Mouse (Mus musculus): ENCODE results near the gene Cdc25a. TPM values are rescaled to one million over a fixed set of nuclear protein-coding genes. Genes with fewer than 3 reads are reported as not detected.
A peak's percentile ranks its signal among the peaks of the same experiment; 100 is the strongest.

Gene Cdc25a
- total RNA-seq, 2 experiments from 2014 or later: 15.5 to 17.0 TPM

GRCm38 (mm10) chr9:109892651-109893250 lies 17.4 kb downstream of the Cdc25a start:
- DNase-seq: peak; percentile 89

- peak; percentile 84 for DNase-seq
These were observed 19.2 kb downstream of the Cdc25a start for GRCm38 (mm10) chr9:109894413-109895090.

- DNase-seq: no peak
These were observed 20.2 kb downstream of the Cdc25a start for GRCm38 (mm10) chr9:109895593-109895992.

GRCm38 (mm10) chr9:109896253-109897150 lies 21.1 kb downstream of the Cdc25a start:
- DNase-seq: no peak

- DNase-seq: no peak
These were observed 22.6 kb downstream of the Cdc25a start for GRCm38 (mm10) chr9:109898027-109898426.

GRCm38 (mm10) chr9:109899361-109899760 lies 24.0 kb downstream of the Cdc25a start:
- no peak for DNase-seq

- DNase-seq: peak; percentile 37
These were observed 24.4 kb downstream of the Cdc25a start for GRCm38 (mm10) chr9:109899774-109900173.

- no peak for DNase-seq
These were observed 25.2 kb downstream of the Cdc25a start for GRCm38 (mm10) chr9:109900604-109901003.

GRCm38 (mm10) chr9:109902246-109902645 lies 26.9 kb downstream of the Cdc25a start:
- no peak for DNase-seq

GRCm38 (mm10) chr9:109902740-109903139 lies 27.4 kb downstream of the Cdc25a start:
- DNase-seq: no peak

- peak; percentile 81 for DNase-seq
These were observed 31.9 kb downstream of the Cdc25a start for GRCm38 (mm10) chr9:109907300-109907699.

- DNase-seq: no peak
These were observed 32.5 kb downstream of the Cdc25a start for GRCm38 (mm10) chr9:109907774-109908465.

- no peak for DNase-seq
These were observed 33.7 kb downstream of the Cdc25a start for GRCm38 (mm10) chr9:109909102-109909501.

GRCm38 (mm10) chr9:109909926-109910325 lies 34.5 kb downstream of the Cdc25a start:
- no peak for DNase-seq

- peak; percentile 66 for DNase-seq
These were observed 36.4 kb downstream of the Cdc25a start for GRCm38 (mm10) chr9:109911779-109912178.

GRCm38 (mm10) chr9:109914269-109914926 lies 39.0 kb downstream of the Cdc25a start:
- DNase-seq: no peak

GRCm38 (mm10) chr9:109917931-109918330 lies 42.6 kb downstream of the Cdc25a start:
- DNase-seq: peak; percentile 78

- DNase-seq: no peak
These were observed 53.8 kb downstream of the Cdc25a start for GRCm38 (mm10) chr9:109929131-109929530.

GRCm38 (mm10) chr9:109930063-109930462 lies 54.7 kb downstream of the Cdc25a start:
- DNase-seq: no peak

GRCm38 (mm10) chr9:109930752-109931151 lies 55.4 kb downstream of the Cdc25a start:
- DNase-seq: no peak

- DNase-seq: peak; percentile 98
These were observed 56.1 kb downstream of the Cdc25a start, which contains the start of gene Map4 for GRCm38 (mm10) chr9:109931257-109932171. Map4 (plus strand) TSS chr9:109931460.

All from adrenal gland, postnatal 10 days (tissue).